Mouse (Mus musculus) layer of hippocampus, adult 9-10 months (tissue): Measurements from ENCODE around the gene Trim80.
"Not testable (repeated sequence)": the region's sequence is repeated elsewhere in the genome, so short reads cannot be mapped to it uniquely, and the experiment has no call there.

ENCODE experiments used
- DNase-seq: peaks from one replicate; pipeline ENCODE4 v3.0.0; 2022; ENCODE audit warnings: low spot score

The Trim80 gene

GRCm38 (mm10) chr11:115463397-115463796 lies 23.1 kb downstream of the Trim80 start:
- DNase-seq, result no peak

DNA sequence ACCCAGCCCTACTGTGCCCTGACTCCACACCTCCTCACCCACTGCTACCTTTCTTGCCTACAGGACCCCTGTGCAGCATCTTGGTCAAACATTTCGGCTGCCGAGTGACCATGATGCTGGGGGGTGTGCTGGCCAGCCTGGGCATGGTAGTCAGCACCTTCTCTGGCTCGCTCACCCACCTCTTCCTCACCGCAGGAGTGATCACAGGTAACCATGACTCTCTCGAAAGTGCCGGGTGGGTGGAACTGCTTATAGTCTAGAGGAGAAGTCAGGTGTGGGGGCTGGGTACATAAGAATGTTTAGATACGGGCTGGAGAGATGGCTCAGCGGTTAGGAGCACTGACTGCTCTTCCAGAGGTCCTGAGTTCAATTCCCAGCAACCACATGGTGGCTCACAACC lies 24.5 kb downstream of the Trim80 start:
- DNase-seq, result no peak

- DNase-seq, result no peak
Observed at GRCm38 (mm10) chr11:115467217-115467618, 26.9 kb downstream of the Trim80 start.

- no peak for DNase-seq
Observed at GRCm38 (mm10) chr11:115472183-115472582, 31.8 kb downstream of the Trim80 start.

- peak; percentile 99 for DNase-seq
Observed at GRCm38 (mm10) chr11:115473626-115474275, 33.4 kb downstream of the Trim80 start.

- DNase-seq, result peak; percentile 69
Observed at GRCm38 (mm10) chr11:115475025-115475757, 34.8 kb downstream of the Trim80 start, which contains the start of gene Armc7. Gene Armc7, plus strand, starts transcription at chr11:115475667.

- no peak for DNase-seq
Observed at GRCm38 (mm10) chr11:115475758-115476237, 35.5 kb downstream of the Trim80 start.

- not testable (repeated sequence) for DNase-seq
Observed at GRCm38 (mm10) chr11:115476630-115477029, 36.3 kb downstream of the Trim80 start.

- DNase-seq, result not testable (repeated sequence)
Observed at GRCm38 (mm10) chr11:115477388-115477787, 37.0 kb downstream of the Trim80 start.

DNA sequence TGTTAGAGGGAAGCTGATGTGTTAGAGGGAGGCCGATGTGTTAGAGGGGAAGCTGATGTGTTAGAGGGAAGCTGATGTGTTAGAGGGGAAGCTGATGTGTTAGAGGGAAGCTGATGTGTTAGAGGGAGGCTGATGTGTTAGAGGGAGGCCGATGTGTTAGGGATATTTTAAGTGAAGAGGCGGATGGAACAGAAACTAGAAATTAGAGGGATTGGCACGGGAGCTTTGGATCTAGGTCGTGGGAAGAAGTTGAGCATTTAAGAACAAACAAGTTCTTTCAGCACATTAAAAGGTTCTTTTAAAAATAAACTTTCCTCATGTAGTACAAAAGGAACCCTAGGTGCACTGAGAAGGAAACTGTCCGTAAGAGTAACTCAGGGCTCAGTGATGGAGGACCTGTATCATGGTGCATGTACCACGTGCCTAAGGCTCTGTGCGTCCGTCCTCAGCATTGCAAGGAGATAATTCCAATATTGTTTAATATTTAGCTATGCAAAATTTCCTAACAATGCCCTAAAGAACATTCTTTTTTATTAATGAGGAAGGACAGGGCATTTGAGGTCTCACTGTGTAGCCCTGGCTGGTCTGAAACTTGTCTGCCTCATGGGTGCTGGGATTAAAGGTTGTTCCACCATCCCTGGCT lies 38.1 kb downstream of the Trim80 start:
- no peak for DNase-seq

DNA sequence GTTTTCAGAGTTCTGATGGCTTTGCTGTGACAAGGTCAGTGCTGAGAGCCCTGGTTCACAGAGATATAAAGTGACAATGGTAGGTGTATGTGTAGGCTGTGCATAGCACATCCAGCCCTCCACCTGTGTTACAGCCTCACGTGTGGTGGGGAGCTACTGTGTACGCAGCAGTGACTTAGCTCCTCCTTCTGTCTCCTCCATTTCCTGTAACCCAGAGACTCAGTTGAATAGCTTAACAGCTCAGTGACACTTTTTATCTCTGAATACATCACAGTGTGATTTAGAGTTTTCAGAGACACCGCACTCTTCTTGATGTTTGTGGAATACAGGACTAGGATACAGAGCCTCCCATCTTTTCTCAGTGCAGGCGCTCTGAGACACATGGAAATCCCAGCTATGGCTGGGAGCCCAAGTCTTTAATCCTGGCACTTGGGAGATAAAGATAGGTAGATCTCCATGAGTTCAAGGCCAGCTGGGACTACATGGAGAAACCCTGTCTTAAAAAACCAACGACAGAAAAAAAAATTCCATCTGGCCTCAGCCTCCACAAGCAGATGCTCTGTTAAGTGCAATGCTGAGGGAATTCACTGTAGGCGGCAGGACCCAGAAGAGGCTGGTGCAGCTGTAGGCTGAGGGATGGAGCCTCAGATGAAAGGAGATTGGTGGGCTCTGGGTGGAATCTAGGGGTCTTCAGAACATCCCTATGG lies 41.4 kb downstream of the Trim80 start:
- DNase-seq, result peak; percentile 72

DNA sequence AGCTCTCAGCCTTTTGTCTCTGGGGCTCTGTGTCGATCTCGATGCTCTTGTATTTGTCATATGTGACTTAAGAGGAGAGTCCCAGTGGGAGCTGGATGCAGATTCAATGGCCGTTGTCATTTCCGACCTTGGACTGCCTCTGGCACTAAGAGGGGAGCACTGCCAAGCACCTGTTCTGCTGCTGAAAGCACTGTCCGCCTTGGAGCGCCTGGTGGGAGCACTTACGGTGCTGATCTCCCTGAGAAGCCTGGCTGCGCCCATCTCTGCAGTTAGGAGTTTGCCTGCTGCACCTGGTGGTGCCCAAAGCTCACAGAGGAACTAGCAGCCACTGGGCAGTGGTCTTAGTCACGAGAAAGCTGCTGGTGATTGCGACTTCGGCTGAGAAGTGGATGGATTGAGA lies 42.9 kb downstream of the Trim80 start:
- DNase-seq, result no peak

- peak; percentile 85 for DNase-seq
Observed at GRCm38 (mm10) chr11:115483726-115484125, 43.4 kb downstream of the Trim80 start.

DNA sequence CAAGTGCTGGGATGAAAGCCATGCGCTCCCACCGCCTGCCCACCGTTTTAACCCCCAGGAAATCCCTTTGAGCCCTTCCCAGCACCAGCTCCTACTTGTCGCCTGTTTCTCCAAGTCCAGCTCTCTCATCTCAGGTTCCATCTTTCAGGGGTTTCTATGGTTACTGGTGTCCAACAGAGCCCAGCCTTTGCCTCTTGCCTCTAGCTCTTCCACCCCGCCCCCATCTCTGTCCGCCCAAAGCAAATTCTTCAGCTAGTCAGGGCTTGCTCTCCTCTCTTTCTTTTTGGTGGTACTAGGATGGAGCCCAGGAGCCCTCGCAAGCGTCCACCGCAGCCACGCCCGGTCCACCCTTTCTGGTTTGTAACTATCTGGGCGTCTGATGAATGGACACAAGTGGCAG lies 44.8 kb downstream of the Trim80 start:
- no peak for DNase-seq

- DNase-seq, result no peak
Observed at GRCm38 (mm10) chr11:115488551-115489104, 48.3 kb downstream of the Trim80 start.

GRCm38 (mm10) chr11:115490441-115491355 lies 50.4 kb downstream of the Trim80 start:
- DNase-seq, result no peak

DNA sequence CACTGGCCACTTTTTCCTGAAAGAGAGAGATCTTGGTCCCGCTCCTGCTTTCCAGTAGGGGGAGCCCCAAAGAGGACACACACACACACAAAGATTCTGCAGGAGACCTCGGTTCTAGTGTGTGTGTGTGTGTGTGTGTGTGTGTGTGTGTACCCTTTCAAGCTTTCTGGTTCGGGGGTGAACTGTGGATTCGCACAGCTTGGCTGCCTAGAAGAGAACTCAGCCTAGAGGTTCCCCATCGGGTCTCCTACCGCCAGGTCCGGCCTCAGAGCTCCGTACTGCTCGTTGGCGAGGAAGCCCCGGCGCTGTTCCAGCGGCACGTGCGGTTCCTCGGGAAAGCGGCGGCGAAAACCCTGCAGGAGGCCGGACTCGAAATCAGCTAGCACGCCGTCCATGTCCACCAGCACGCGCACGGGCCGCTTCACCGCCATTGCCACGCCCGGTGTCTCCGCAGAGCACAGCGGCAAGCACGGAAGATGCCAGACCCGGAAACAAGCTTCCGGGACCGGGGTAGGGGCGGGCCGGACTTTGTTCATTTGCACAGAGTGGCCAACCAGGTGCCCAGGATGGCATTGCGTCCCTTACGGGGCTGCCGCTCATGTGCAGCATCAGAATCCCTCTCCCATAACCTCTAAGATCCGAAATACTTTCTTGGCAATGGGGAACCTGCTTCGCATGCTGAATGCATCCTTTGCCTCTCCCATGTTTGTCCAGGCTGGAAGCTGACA lies 51.2 kb downstream of the Trim80 start, which contains the start of gene Nt5c:
Gene Nt5c, minus strand, starts transcription at position 507 of the 728 bp plus-strand sequence.
- DNase-seq, result peak; percentile 72

DNA sequence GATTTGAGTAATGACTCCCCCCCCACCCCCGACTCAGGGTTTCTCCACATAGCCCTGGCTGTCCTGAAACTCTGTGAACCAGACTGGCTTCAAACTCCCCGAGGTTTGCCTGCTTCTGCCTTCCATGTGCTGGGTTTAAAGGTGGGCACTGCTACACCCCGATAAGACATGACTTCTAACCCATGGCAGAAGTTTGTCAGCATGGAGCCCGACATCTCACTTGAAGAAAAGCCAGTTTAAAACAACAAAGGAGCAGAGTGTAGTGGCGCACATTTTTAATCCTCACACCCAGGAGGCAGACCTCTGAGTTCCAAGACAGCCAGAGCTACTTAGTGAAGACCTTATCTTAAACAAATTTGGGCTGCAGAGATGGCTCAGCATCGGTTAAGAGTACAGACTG lies 52.0 kb downstream of the Trim80 start:
- DNase-seq, result no peak

- DNase-seq, result not testable (repeated sequence)
Observed at GRCm38 (mm10) chr11:115496559-115496958, 56.2 kb downstream of the Trim80 start.
